Mouse (Mus musculus) CH12.LX (cell line): ENCODE measurements around the gene Zfp512. TPM values are rescaled to one million over a fixed set of nuclear protein-coding genes. Genes with fewer than 3 reads are reported as not detected.
A peak's percentile ranks its signal among the peaks of the same experiment; 100 is the strongest.

Experiments
- DNase-seq: peaks from one replicate; pipeline ENCODE4 v3.0.0-alpha.2; 2013; ENCODE audit errors: extremely low read depth
- H3K27ac ChIP-seq: 2 replicates; pipeline ENCODE4 v1.5.1; 2012; ENCODE audit warnings: low read depth, mild to moderate bottlenecking, control low read depth, moderate library complexity; ENCODE audit not compliant: insufficient read depth
- H3K27me3 ChIP-seq: replicated peaks from 2 replicates; pipeline ENCODE3; 2012; ENCODE audit warnings: inconsistent platforms
- H3K36me3 ChIP-seq, 2 experiments: replicated peaks in 1 of 2; 2 replicates each; pipeline versions ENCODE3 to v1.6.1; 2012; ENCODE audit warnings: inconsistent platforms in 1 of 2, low read length in 1 of 2, mild to moderate bottlenecking in 1 of 2, mixed read lengths in 1 of 2, moderate library complexity in 1 of 2; ENCODE audit not compliant: control insufficient read depth in 1 of 2, insufficient read depth in 1 of 2
- H3K4me1 ChIP-seq, 2 experiments: 2 replicates each; pipeline ENCODE4 v1.6.1; 2012; ENCODE audit warnings: inconsistent platforms in 1 of 2, moderate library complexity in 1 of 2; ENCODE audit not compliant: insufficient read depth in 2 of 2, control insufficient read depth in 1 of 2
- H3K4me2 ChIP-seq: 2 replicates; pipeline ENCODE4 v1.6.1; 2012; ENCODE audit warnings: low read depth, mild to moderate bottlenecking, control low read depth; ENCODE audit not compliant: poor library complexity, insufficient read depth, severe bottlenecking
- H3K4me3 ChIP-seq, 3 experiments: fragments of 150-350 bp in 1 of 3; sonication (generic) in 1 of 3; replicated peaks in 1 of 3; 2 replicates each; pipeline versions ENCODE3 to v1.5.1; 2011 to 2012; ENCODE audit warnings: low read depth in 2 of 3, low read length in 2 of 3, mild to moderate bottlenecking in 2 of 3, moderate library complexity in 2 of 3, control low read depth in 1 of 3, improper control_type of control experiment in 1 of 3, inconsistent platforms in 1 of 3, mixed read lengths in 1 of 3; ENCODE audit not compliant: poor library complexity in 1 of 3
- H3K79me2 ChIP-seq: replicated peaks from 2 replicates; pipeline ENCODE4 v1.6.1; 2012; ENCODE audit warnings: mild to moderate bottlenecking, moderate library complexity; ENCODE audit not compliant: control insufficient read depth, poor library complexity, insufficient read depth, severe bottlenecking; ENCODE audit errors: extremely low read depth
- H3K9ac ChIP-seq: 2 replicates; pipeline ENCODE4 v1.6.1; 2012; ENCODE audit warnings: low read depth, mild to moderate bottlenecking, control low read depth, moderate library complexity; ENCODE audit not compliant: insufficient read depth
- H3K9me3 ChIP-seq: replicated peaks from 2 replicates; pipeline ENCODE3; 2012; ENCODE audit warnings: low read length, inconsistent platforms, mixed read lengths
- BHLHE40 ChIP-seq: IDR thresholded peaks from 2 replicates; pipeline ENCODE4 v1.6.1; 2011; ENCODE audit warnings: mild to moderate bottlenecking, low read depth, low read length, improper control_type of control experiment
- CHD1 ChIP-seq: IDR thresholded peaks from 2 replicates; pipeline ENCODE4 v1.6.1; 2012; ENCODE audit warnings: low read depth, low read length, improper control_type of control experiment, inconsistent platforms
- CHD2 ChIP-seq: IDR thresholded peaks from 2 replicates; pipeline ENCODE4 v1.6.1; 2011; ENCODE audit warnings: low read length, improper control_type of control experiment
- CTCF ChIP-seq, 2 experiments: IDR thresholded peaks in 1 of 2; conservative IDR thresholded peaks in 1 of 2; 2 replicates each; pipeline ENCODE4 v1.5.1; 2011 to 2012; ENCODE audit warnings: low read depth in 2 of 2, low read length in 2 of 2, improper control_type of control experiment in 1 of 2, inconsistent platforms in 1 of 2, mild to moderate bottlenecking in 1 of 2, moderate library complexity in 1 of 2
- E2F4 ChIP-seq: IDR thresholded peaks from 2 replicates; pipeline ENCODE4 v1.6.1; 2011; ENCODE audit warnings: low read depth, low read length, improper control_type of control experiment; ENCODE audit not compliant: insufficient replicate concordance
- ELF1 ChIP-seq: IDR thresholded peaks from 2 replicates; pipeline ENCODE4 v1.6.1; 2014; ENCODE audit warnings: low read depth, mild to moderate bottlenecking, inconsistent platforms, low read length, improper control_type of control experiment
- EP300 ChIP-seq: IDR thresholded peaks from 2 replicates; pipeline ENCODE4 v1.6.1; 2011; ENCODE audit warnings: low read length, improper control_type of control experiment
- ETS1 ChIP-seq: conservative IDR thresholded peaks from 2 replicates; pipeline ENCODE4 v1.6.1; 2012; ENCODE audit warnings: low read depth, mild to moderate bottlenecking, inconsistent platforms, low read length, improper control_type of control experiment, moderate library complexity
- GABPA ChIP-seq: IDR thresholded peaks from 2 replicates; pipeline ENCODE4 v1.6.1; 2012; ENCODE audit warnings: low read depth, low read length, improper control_type of control experiment, inconsistent platforms; ENCODE audit not compliant: insufficient replicate concordance
- HCFC1 ChIP-seq: IDR thresholded peaks from 2 replicates; pipeline ENCODE4 v1.6.1; 2012; ENCODE audit warnings: low read depth, mild to moderate bottlenecking, inconsistent platforms, low read length, improper control_type of control experiment
- IRF4 ChIP-seq: IDR thresholded peaks from 2 replicates; pipeline ENCODE4 v1.6.1; 2014; ENCODE audit warnings: low read depth, mild to moderate bottlenecking, inconsistent platforms, low read length, improper control_type of control experiment
- JUN ChIP-seq: IDR thresholded peaks from 2 replicates; pipeline ENCODE4 v1.6.1; 2011; ENCODE audit warnings: low read depth, mild to moderate bottlenecking, low read length, improper control_type of control experiment, moderate library complexity; ENCODE audit not compliant: insufficient read depth
- JUND ChIP-seq: conservative IDR thresholded peaks from 2 replicates; pipeline ENCODE4 v1.6.1; 2011; ENCODE audit warnings: low read depth, low read length, improper control_type of control experiment
- KAT2A ChIP-seq: IDR thresholded peaks from 2 replicates; pipeline ENCODE4 v1.6.1; 2012; ENCODE audit warnings: low read length, improper control_type of control experiment, inconsistent platforms; ENCODE audit not compliant: insufficient replicate concordance
- MAFK ChIP-seq: IDR thresholded peaks from 2 replicates; pipeline ENCODE4 v1.6.1; 2011; ENCODE audit warnings: low read length, improper control_type of control experiment; ENCODE audit not compliant: insufficient replicate concordance
- MAX ChIP-seq: IDR thresholded peaks from 2 replicates; pipeline ENCODE4 v1.6.1; 2011; ENCODE audit warnings: low read length, improper control_type of control experiment
- MAZ ChIP-seq: IDR thresholded peaks from 2 replicates; pipeline ENCODE4 v1.6.1; 2012; ENCODE audit warnings: low read depth, mild to moderate bottlenecking, inconsistent platforms, low read length, improper control_type of control experiment, moderate library complexity
- MEF2A ChIP-seq: IDR thresholded peaks from 2 replicates; pipeline ENCODE4 v1.6.1; 2014; ENCODE audit warnings: low read depth, mild to moderate bottlenecking, inconsistent platforms, low read length, improper control_type of control experiment, borderline replicate concordance
- MXI1 ChIP-seq: IDR thresholded peaks from 2 replicates; pipeline ENCODE4 v1.6.1; 2011; ENCODE audit warnings: mild to moderate bottlenecking, low read depth, low read length, improper control_type of control experiment
- MYC ChIP-seq: IDR thresholded peaks from 2 replicates; pipeline ENCODE4 v1.6.1; 2011; ENCODE audit warnings: low read depth, mild to moderate bottlenecking, improper control_type of control experiment, low read length
- NELFE ChIP-seq: IDR thresholded peaks from 2 replicates; pipeline ENCODE4 v1.6.1; 2011; ENCODE audit warnings: low read depth, low read length, improper control_type of control experiment
- NRF1 ChIP-seq: IDR thresholded peaks from 2 replicates; pipeline ENCODE4 v1.6.1; 2014; ENCODE audit warnings: low read depth, mild to moderate bottlenecking, inconsistent platforms, low read length, improper control_type of control experiment, moderate library complexity
- PAX5 ChIP-seq: IDR thresholded peaks from 2 replicates; pipeline ENCODE4 v1.6.1; 2012; ENCODE audit warnings: low read length, inconsistent platforms, mixed read lengths
- POLR2A ChIP-seq: IDR thresholded peaks from 2 replicates; pipeline ENCODE4 v1.6.1; 2011; ENCODE audit warnings: low read depth, mild to moderate bottlenecking, improper control_type of control experiment, low read length
- POLR2AphosphoS2 ChIP-seq: IDR thresholded peaks from 2 replicates; pipeline ENCODE4 v1.6.1; 2011; ENCODE audit warnings: low read depth, low read length, improper control_type of control experiment
- RAD21 ChIP-seq: IDR thresholded peaks from 2 replicates; pipeline ENCODE4 v1.6.1; 2011; ENCODE audit warnings: low read depth, mild to moderate bottlenecking, low read length, improper control_type of control experiment, moderate library complexity
- RCOR1 ChIP-seq: conservative IDR thresholded peaks from 2 replicates; pipeline ENCODE4 v1.6.1; 2012; ENCODE audit warnings: low read depth, mild to moderate bottlenecking, inconsistent platforms, low read length, improper control_type of control experiment
- SIN3A ChIP-seq: IDR thresholded peaks from 2 replicates; pipeline ENCODE4 v1.6.1; 2012; ENCODE audit warnings: low read length, improper control_type of control experiment, inconsistent platforms
- SMC3 ChIP-seq: IDR thresholded peaks from 2 replicates; pipeline ENCODE4 v1.6.1; 2011; ENCODE audit warnings: low read depth, low read length, improper control_type of control experiment
- TBP ChIP-seq: conservative IDR thresholded peaks from 2 replicates; pipeline ENCODE4 v1.6.1; 2011; ENCODE audit warnings: low read depth, low read length, improper control_type of control experiment
- TCF12 ChIP-seq: IDR thresholded peaks from 2 replicates; pipeline ENCODE4 v1.6.1; 2014; ENCODE audit warnings: low read depth, mild to moderate bottlenecking, inconsistent platforms, low read length, improper control_type of control experiment
- UBTF ChIP-seq: IDR thresholded peaks from 2 replicates; pipeline ENCODE4 v1.6.1; 2012; ENCODE audit warnings: low read depth, mild to moderate bottlenecking, inconsistent platforms, low read length, improper control_type of control experiment, moderate library complexity
- USF1 ChIP-seq: IDR thresholded peaks from 2 replicates; pipeline ENCODE4 v1.6.1; 2014; ENCODE audit warnings: low read depth, mild to moderate bottlenecking, inconsistent platforms, low read length, improper control_type of control experiment
- USF2 ChIP-seq: conservative IDR thresholded peaks from 2 replicates; pipeline ENCODE4 v1.6.1; 2011; ENCODE audit warnings: low read depth, low read length, improper control_type of control experiment
- ZC3H11A ChIP-seq: IDR thresholded peaks from 2 replicates; pipeline ENCODE4 v1.6.1; 2012; ENCODE audit warnings: low read depth, mild to moderate bottlenecking, inconsistent platforms, low read length, improper control_type of control experiment
- ZKSCAN1 ChIP-seq: IDR thresholded peaks from 2 replicates; pipeline ENCODE4 v1.6.1; 2012; ENCODE audit warnings: low read depth, inconsistent platforms, low read length, improper control_type of control experiment, borderline replicate concordance
- ZMIZ1 ChIP-seq: IDR thresholded peaks from 2 replicates; pipeline ENCODE4 v1.6.1; 2012; ENCODE audit warnings: low read depth, mild to moderate bottlenecking, inconsistent platforms, low read length, improper control_type of control experiment
- ZNF384 ChIP-seq: IDR thresholded peaks from 2 replicates; pipeline ENCODE4 v1.6.1; 2012; ENCODE audit warnings: low read depth, low read length, improper control_type of control experiment, inconsistent platforms
- dilution Hi-C: fragments of 300-500 bp; cut with MboI; formaldehyde crosslinking; loops from 2 replicates; pipeline ENCODE4 v1.14.3; 2020; ENCODE audit warnings: low sequenced_read_pairs; ENCODE audit not compliant: extremely low pct_unique_long_range_greater_than_20kb, extremely low pct_ligation_motif_present
- in situ Hi-C: fragments of 300-500 bp; cut with MboI; formaldehyde crosslinking; loops from 3 replicates; pipeline ENCODE4 v1.14.3; 2019; ENCODE audit warnings: low sequenced_read_pairs, low pct_ligation_motif_present, low pct_unique_long_range_greater_than_20kb, mixed read lengths
- polyA plus RNA-seq: library from polyadenylated mRNA; unstranded; fragments of >175 nt; gene quantifications from 2 replicates; pipeline ENCODE4 v1.2.1, GENCODE M21; 2012; ENCODE audit warnings: low read depth; ENCODE audit not compliant: insufficient read length
- total RNA-seq, 2 experiments: library from RNA; depleted of rRNA; stranded (reverse); fragments of 300-350 nt in 1 of 2; fragments of >200 nt in 1 of 2; gene quantifications; 2 replicates each; pipeline ENCODE4 v1.2.3; 2012 to 2014

The Zfp512 gene
- total and polyA plus RNA-seq, 3 experiments: 16.5 to 17.2 (median 16.5) TPM

GRCm38 (mm10) chr5:31494513-31495297 lies 42.5 kb downstream of the Zfp512 start, which contains the start of gene Gpn1:
Gene Gpn1 (plus strand): TSS chr5:31494741.
- no peak for TF ChIP-seq EP300
- TF ChIP-seq ZKSCAN1: no peak
- TF ChIP-seq ZNF384: no peak
- peak; percentile 88 for TF ChIP-seq POLR2A
- peak; percentile 76 for TF ChIP-seq HCFC1
- no peak for TF ChIP-seq JUN
- TF ChIP-seq RCOR1: no peak
- TF ChIP-seq MAFK: no peak
- peak; percentile 90 for TF ChIP-seq NELFE
- TF ChIP-seq CHD2: peak; percentile 88
- TF ChIP-seq NRF1: peak; percentile 54
- no peak for TF ChIP-seq E2F4
- no peak for TF ChIP-seq RAD21
- TF ChIP-seq TCF12: peak; percentile 77
- no peak for TF ChIP-seq USF2
- TF ChIP-seq SIN3A: peak; percentile 93
- TF ChIP-seq ZMIZ1: peak; percentile 70; the same call in 1 of the 2 replicates
- 0 out of 2 replicates have a peak, but pooled peaks have one; percentile 11 for TF ChIP-seq ETS1
- peak; percentile 55; the same call in 1 of the 2 replicates for TF ChIP-seq KAT2A
- TF ChIP-seq BHLHE40: no peak
- TF ChIP-seq PAX5: no peak
- TF ChIP-seq CTCF (conservative IDR thresholded peaks at IDR 0.05 in 1 of 2, IDR thresholded peaks at IDR 0.05 in 1 of 2; ENCODE audit: low read depth in 2 of 2, low read length in 2 of 2): no peak
- peak; percentile 81 for TF ChIP-seq MAX
- TF ChIP-seq MXI1: peak; percentile 95
- 0 out of 2 replicates have a peak, but pooled peaks have one; percentile 39 for TF ChIP-seq UBTF
- TF ChIP-seq JUND: no peak
- TF ChIP-seq ZC3H11A: no peak
- TF ChIP-seq IRF4: 0 out of 2 replicates have a peak, but pooled peaks have one; percentile 29
- TF ChIP-seq MYC: peak; percentile 74
- TF ChIP-seq SMC3: no peak
- no peak for TF ChIP-seq GABPA
- TF ChIP-seq USF1: no peak
- no peak; the same call in 1 of the 2 replicates for TF ChIP-seq ELF1
- no peak for TF ChIP-seq CHD1
- TF ChIP-seq POLR2AphosphoS2: 0 out of 2 replicates have a peak, but pooled peaks have one; percentile 44
- peak; percentile 59; the same call in 1 of the 2 replicates for TF ChIP-seq TBP
- 0 out of 2 replicates have a peak, but pooled peaks have one; percentile 28 for TF ChIP-seq MAZ
- 0 out of 2 replicates have a peak, but pooled peaks have one; percentile 38 for TF ChIP-seq MEF2A
- dilution Hi-C loops (no loop called here), in situ Hi-C loops (no loop called here)
- Histone ChIP-seq H3K4me2 (peak within 1 kb of the TSS; percentile 93), H3K4me3 (peak within 1 kb of the TSS; percentile 82 to 94 (median 86)), H3K27ac (no peak within 1 kb of the TSS), H3K9ac (peak within 1 kb of the TSS; percentile 70), H3K79me2 (peaks cover 14% of the 10 kb centered on the region), H3K27me3 (peaks cover 17% of the 10 kb centered on the region), H3K9me3 (peaks cover 6% of the 10 kb centered on the region), H3K36me3 (peaks cover 25 to 33% of the 10 kb centered on the region in 2 experiments), H3K4me1 (peaks cover 0 to 15% of the 10 kb centered on the region in 2 experiments; a peak in 2 of 4 replicates)
- peak; percentile 94 for DNase-seq
